Comparison of ENCODE assay signal across 7 mouse cellular contexts in the genomic region with DNA sequence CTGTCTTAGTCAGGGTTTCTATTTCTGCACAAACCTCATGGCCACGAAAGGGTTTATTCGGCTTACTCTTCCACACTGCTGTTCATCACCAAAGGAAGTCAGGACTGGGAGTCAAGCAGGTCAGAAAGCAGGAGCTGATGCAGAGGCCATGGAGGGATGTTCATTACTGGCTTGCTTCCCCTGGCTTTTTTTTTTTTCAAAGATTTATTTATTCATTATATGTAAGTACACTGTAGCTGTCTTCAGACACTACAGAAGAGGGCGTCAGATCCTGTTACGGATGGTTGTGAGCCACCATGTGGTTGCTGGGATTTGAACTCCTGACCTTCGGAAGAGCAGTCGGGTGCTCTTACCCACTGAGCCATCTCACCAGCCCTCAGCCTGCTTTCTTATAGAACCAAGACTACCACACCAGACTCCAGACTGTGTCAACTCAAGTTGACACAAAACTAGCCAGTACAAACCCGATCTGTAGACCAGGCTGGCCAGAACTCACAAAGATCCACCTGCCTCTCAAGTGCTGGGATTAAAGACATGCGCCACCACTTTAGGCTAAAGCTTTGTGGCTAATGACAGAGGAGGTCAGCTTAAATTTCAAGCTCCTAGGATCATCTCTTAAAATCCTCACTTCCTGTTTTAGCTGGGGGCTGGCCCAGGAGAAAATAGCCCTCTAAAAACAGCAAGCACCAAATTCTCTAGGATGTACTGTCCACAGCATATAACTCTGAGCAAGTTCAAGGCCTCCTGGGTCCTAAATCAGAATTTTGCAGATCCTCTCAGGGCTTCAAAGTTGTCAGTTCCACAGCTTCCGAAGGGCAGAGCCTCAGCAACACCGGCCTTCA. TPM values are rescaled to one million over a fixed set of nuclear protein-coding genes. Genes with fewer than 3 reads are reported as not detected.
DNase-seq lines count a peak whose midpoint lies in the region; ATAC-seq and TF ChIP-seq lines count a peak whose summit lies in the region.
"Not testable (repeated sequence)": the region's sequence is repeated elsewhere in the genome, so short reads cannot be mapped to it uniquely, and the experiment has no call there.

No protein-coding gene starts in this region.

- not testable (repeated sequence) for H3K9me3 ChIP-seq in forebrain, embryonic 13.5 days (replicated peaks); heart, embryonic 16.5 days (replicated peaks; ENCODE audit: control insufficient read depth, low read length); liver, embryonic 12.5 days (replicated peaks); neural tube, embryonic 14.5 days (ENCODE audit: control insufficient read depth, low read length)

- TF ChIP-seq POLR2A in kidney, adult 2 months (IDR thresholded peaks at IDR 0.05; ENCODE audit: low read depth, low read length), result not testable (repeated sequence)

- peak overlapping the region; percentile 81 for H3K4me2 ChIP-seq in forebrain, embryonic 13.5 days
- peak overlapping the region; percentile 83 for H3K4me2 ChIP-seq in heart, embryonic 16.5 days (ENCODE audit: low read depth, low read length)
- peak overlapping the region; percentile 85 for H3K4me2 ChIP-seq in liver, embryonic 12.5 days
- H3K4me2 ChIP-seq in neural tube, embryonic 14.5 days (ENCODE audit: low read depth, low read length), result peak overlapping the region; percentile 58

- 72% methylated on average over 10 of the region's 10 CpGs for WGBS in forebrain, embryonic 13.5 days
- WGBS in heart, embryonic 16.5 days, result 56% methylated on average over 8 of the region's 10 CpGs
- WGBS in kidney, adult 2 months, result 60% methylated on average over 10 of the region's 10 CpGs
- 53% methylated on average over 10 of the region's 10 CpGs for WGBS in liver, embryonic 12.5 days (ENCODE audit: insufficient replicate concordance)
- 74% methylated on average over 10 of the region's 10 CpGs for WGBS in neural tube, embryonic 14.5 days

- not testable (repeated sequence) for H3K27me3 ChIP-seq in forebrain, embryonic 13.5 days; heart, embryonic 16.5 days (ENCODE audit: control insufficient read depth, insufficient read depth, low read length); kidney, adult 2 months (replicated peaks; ENCODE audit: control insufficient read depth, insufficient read depth, low read length); liver, embryonic 12.5 days (replicated peaks); neural tube, embryonic 14.5 days (ENCODE audit: control insufficient read depth, insufficient read depth, low read length)

- peak overlapping the region; percentile 71 for H3K4me3 ChIP-seq in brown adipose tissue, adult 24 weeks (ENCODE audit: insufficient read depth, low read depth, low read length)
- H3K4me3 ChIP-seq in forebrain, embryonic 13.5 days, result peak overlapping the region; percentile 57
- peak overlapping the region; percentile 69 for H3K4me3 ChIP-seq in heart, embryonic 16.5 days (ENCODE audit: low read length)
- peak overlapping the region; percentile 64 for H3K4me3 ChIP-seq in kidney, adult 2 months (ENCODE audit: insufficient read depth, low read depth, low read length)
- peak overlapping the region; percentile 65 for H3K4me3 ChIP-seq in liver, embryonic 12.5 days
- peak overlapping the region; percentile 42 for H3K4me3 ChIP-seq in neural tube, embryonic 14.5 days (ENCODE audit: low read depth, low read length)

- H3K9ac ChIP-seq in forebrain, embryonic 13.5 days, result peak overlapping the region; percentile 76
- H3K9ac ChIP-seq in heart, embryonic 16.5 days (ENCODE audit: low read length), result peak overlapping the region; percentile 84
- peak overlapping the region; percentile 77 for H3K9ac ChIP-seq in liver, embryonic 12.5 days
- peak overlapping the region; percentile 53 for H3K9ac ChIP-seq in neural tube, embryonic 14.5 days (replicated peaks; ENCODE audit: low read depth, low read length)

- ATAC-seq in forebrain, embryonic 13.5 days; heart, embryonic 16.5 days (replicated peaks; ENCODE audit: extremely low read depth, insufficient read depth, low FRiP score); liver, embryonic 12.5 days; neural tube, embryonic 14.5 days (ENCODE audit: low read depth): not testable (repeated sequence)
- ATAC-seq in megakaryocyte-erythroid progenitor cell, adult 5-6 weeks (replicated peaks; ENCODE audit: low FRiP score, low TSS enrichment, poor library complexity, severe bottlenecking), result peak; percentile 14

- H3K36me3 ChIP-seq in forebrain, embryonic 13.5 days (ENCODE audit: poor library complexity, severe bottlenecking); heart, embryonic 16.5 days (ENCODE audit: control insufficient read depth, insufficient read depth); kidney, adult 2 months (ENCODE audit: control insufficient read depth, insufficient read depth, low read length); liver, embryonic 12.5 days; neural tube, embryonic 14.5 days (ENCODE audit: control insufficient read depth, insufficient read depth, low read length): not testable (repeated sequence)

- H3K27ac ChIP-seq in brown adipose tissue, adult 24 weeks (replicated peaks; ENCODE audit: low read depth, low read length), result peak overlapping the region; percentile 79
- not testable (repeated sequence) for H3K27ac ChIP-seq in forebrain, embryonic 13.5 days; neural tube, embryonic 14.5 days (ENCODE audit: low read depth, low read length)
- peak overlapping the region; percentile 73 for H3K27ac ChIP-seq in heart, embryonic 16.5 days (ENCODE audit: low read length)
- peak overlapping the region; percentile 76 for H3K27ac ChIP-seq in kidney, adult 2 months (ENCODE audit: insufficient read depth, low read depth, low read length)
- H3K27ac ChIP-seq in liver, embryonic 12.5 days, result peak overlapping the region; percentile 59

- not testable (repeated sequence) for TF ChIP-seq CTCF in kidney, adult 2 months (conservative IDR thresholded peaks at IDR 0.05; ENCODE audit: insufficient read depth, insufficient read length, low read depth, low read length)

- not testable (repeated sequence) for H3K4me1 ChIP-seq in brown adipose tissue, adult 24 weeks (ENCODE audit: control insufficient read depth, insufficient read depth, insufficient read length, low read length); forebrain, embryonic 13.5 days; heart, embryonic 16.5 days (ENCODE audit: control insufficient read depth, insufficient read depth, low read length); kidney, adult 2 months (ENCODE audit: control insufficient read depth, insufficient read depth, low read length); neural tube, embryonic 14.5 days (ENCODE audit: control insufficient read depth, insufficient read depth, low read length)
- peaks cover 28% of the 10 kb centered on the region for H3K4me1 ChIP-seq in liver, embryonic 12.5 days

- not testable (repeated sequence) for DNase-seq in kidney, adult 2 months

RNA-seq across cellular contexts. Expression of a gene that starts 54.0 kb away (rescaled TPM):
- polyA plus RNA-seq in brown adipose tissue, adult 24 weeks (2012; ENCODE audit: insufficient read depth, insufficient read length, missing spikeins), result 5.7 and 6.3 TPM in 2 replicates
- 1.0 and 1.3 TPM in 2 replicates for polyA plus RNA-seq in forebrain, embryonic 13.5 days (2015; fragmentation: Nextera tagmentation; extraction: Ambion mirVana)
- 1.1 and 1.6 TPM in 2 replicates for polyA plus RNA-seq in heart, embryonic 16.5 days (2015; fragmentation: Nextera tagmentation; extraction: Ambion mirVana)
- polyA plus RNA-seq in kidney, adult 2 months (2012; rRNA removed), result 10.4 and 12.4 TPM in 2 replicates
- polyA plus RNA-seq in liver, embryonic 12.5 days (2016; fragmentation: Nextera tagmentation; extraction: Ambion mirVana), result 1.1 and 1.6 TPM in 2 replicates
- 3.3 and 7.0 TPM in 2 replicates for total RNA-seq in megakaryocyte-erythroid progenitor cell, adult 5-6 weeks (2014; fragmentation: Nextera tagmentation)
- total RNA-seq in megakaryocyte-erythroid progenitor cell, adult 5-6 weeks (2017), result 4.7 and 6.5 TPM in 2 replicates
- polyA plus RNA-seq in neural tube, embryonic 14.5 days (2014; fragmentation: Nextera tagmentation; extraction: Ambion mirVana), result 6.4 and 6.7 TPM in 2 replicates
